Mouse (Mus musculus) embryonic fibroblast, embryonic 13.5 days (primary cell): ENCODE measurements around the gene Btbd7.

Source experiments
- CTCF ChIP-seq: IDR thresholded peaks from 2 replicates; pipeline ENCODE4 v1.5.1; 2011; ENCODE audit warnings: mild to moderate bottlenecking, control low read depth, low read length, moderate library complexity, borderline replicate concordance; ENCODE audit not compliant: insufficient read depth
- POLR2A ChIP-seq: IDR thresholded peaks from 2 replicates; pipeline ENCODE4 v1.6.1; 2011; ENCODE audit warnings: low read depth, mild to moderate bottlenecking, control low read depth, low read length, moderate library complexity

DNA sequence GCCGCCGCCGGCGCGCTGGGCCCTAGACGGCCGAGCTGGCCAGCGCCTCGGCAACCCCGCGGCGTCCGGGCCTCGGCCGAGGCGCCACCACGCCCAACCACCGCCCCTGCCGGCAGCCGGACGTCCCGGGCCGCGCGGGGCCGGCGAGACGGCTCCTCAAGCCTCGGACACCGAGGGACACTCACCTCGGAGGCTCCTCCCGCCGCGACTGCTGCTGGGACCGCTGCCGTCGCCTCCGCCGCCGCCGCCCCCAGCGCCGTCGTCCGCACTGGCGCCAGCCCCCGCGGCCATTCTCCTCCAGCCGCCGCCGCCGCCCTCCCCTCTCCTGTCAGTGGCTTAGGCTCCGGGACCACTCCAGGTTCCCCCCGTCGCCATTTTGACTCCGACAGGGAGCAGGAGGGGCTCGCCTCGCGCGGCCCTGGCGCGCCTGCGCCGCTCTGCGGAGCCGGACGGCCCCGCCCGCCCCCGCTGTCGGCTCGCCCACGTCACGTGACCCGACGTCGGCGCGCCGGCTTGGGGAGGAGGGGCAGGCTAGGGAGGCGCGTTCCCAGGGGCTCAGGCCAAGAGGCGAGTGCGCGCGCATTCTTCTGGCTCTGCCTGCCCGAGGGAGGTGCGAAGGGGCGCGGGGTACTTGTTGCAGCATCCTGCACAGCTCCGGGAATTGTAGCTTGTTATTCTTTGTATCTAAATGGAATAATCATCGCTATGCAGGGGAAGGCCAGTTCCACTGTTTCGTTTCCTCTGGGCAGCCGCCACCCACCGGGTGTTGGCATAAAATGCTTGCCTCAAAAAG is at the start of gene Btbd7:
- TF ChIP-seq POLR2A = peak; percentile 96
- no peak for TF ChIP-seq CTCF
